Mouse (Mus musculus): ENCODE measurements around the gene Aff1. TPM values are rescaled to one million over a fixed set of nuclear protein-coding genes. Genes with fewer than 3 reads are reported as not detected.
A peak's percentile ranks its signal among the peaks of the same experiment; 100 is the strongest.

Gene Aff1
- total RNA-seq, 2 experiments from 2014 or later: 28.2 to 32.7 TPM

- DNase-seq: peak; percentile 34
These were observed 967 bp downstream of the Aff1 start for GRCm38 (mm10) chr5:103693041-103693641.

- no peak for DNase-seq
These were observed 1.9 kb downstream of the Aff1 start for GRCm38 (mm10) chr5:103694094-103694493.

DNA sequence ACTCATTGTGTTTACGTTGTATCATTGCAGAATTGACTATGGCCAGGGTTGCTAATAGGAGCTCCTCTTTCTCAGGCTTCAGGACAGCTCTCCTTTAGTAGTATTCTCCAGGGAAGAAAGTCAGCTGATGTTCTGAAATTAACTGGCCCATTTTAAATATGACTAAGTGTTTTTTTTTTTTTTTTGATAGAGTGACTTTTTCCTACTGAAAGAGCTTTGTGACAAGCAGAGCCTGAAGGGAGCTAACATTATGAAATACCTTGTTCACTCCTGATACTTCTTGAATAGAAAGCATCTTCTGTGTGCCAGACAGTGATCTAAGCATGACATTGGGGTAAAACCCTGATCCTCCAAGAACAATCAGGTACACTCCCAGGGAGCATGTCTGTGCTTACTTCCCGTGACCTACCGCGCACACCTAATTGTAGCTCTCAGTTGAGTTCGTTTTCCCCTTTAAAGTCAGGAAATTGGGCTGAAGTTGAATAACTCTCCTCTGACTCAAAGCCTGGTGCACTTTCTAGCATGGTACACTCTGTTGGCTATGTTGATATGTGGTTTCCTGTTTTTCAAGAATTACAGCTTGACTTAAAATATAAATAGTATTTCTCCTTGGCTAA lies 5.8 kb downstream of the Aff1 start:
- no peak for DNase-seq

- DNase-seq: no peak
These were observed 6.4 kb downstream of the Aff1 start for GRCm38 (mm10) chr5:103698577-103698976.

DNA sequence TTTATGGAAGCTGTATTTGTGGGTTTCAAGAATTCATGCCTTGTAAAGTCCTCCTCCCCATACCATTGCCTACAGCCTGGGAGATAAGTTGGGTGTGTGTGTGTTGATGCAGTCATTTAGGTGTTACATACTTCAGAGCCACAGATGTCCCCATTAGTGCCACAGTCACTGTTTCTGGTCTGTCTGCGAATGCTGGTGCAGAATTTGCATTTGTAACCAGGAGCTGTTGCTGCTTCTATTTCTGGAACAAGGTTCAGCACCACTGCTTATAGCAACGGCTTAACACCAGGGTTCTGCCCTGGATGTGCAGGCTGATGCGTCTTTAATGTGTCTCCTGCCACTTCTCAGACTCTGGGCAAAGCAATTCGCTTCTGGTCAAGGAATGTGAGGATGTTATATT lies 7.4 kb downstream of the Aff1 start:
- DNase-seq: no peak

DNA sequence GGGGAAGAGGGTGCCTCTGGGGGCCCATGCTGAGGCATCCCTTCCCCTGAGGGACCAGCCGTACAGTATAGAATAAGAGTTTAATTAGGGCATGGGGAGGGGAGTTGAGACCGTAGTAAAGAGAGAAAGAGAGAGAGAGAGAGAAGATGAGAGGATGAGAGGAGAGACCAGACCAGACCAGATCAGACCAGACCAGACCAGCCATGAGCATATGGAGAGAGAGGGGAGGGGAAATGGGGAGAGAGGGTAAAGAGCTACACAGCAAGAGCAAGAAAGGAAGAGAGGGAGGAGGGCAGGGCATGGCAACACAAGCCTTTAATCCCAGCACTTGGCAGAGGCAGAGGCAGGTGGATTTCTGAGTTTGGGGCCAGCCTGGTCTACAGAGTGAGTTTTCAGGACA lies 8.5 kb downstream of the Aff1 start:
- DNase-seq: no peak

- DNase-seq: no peak
These were observed 9.3 kb downstream of the Aff1 start for GRCm38 (mm10) chr5:103701466-103701865.

GRCm38 (mm10) chr5:103702527-103702926 lies 10.4 kb downstream of the Aff1 start:
- DNase-seq: no peak

- no peak for DNase-seq
These were observed 13.2 kb downstream of the Aff1 start for GRCm38 (mm10) chr5:103705331-103705730.

GRCm38 (mm10) chr5:103705874-103706273 lies 13.7 kb downstream of the Aff1 start:
- no peak for DNase-seq

- no peak for DNase-seq
These were observed 16.9 kb downstream of the Aff1 start for GRCm38 (mm10) chr5:103709044-103709443.

- no peak for DNase-seq
These were observed 19.7 kb downstream of the Aff1 start for GRCm38 (mm10) chr5:103711886-103712285.

GRCm38 (mm10) chr5:103713422-103713821 lies 21.2 kb downstream of the Aff1 start:
- DNase-seq: no peak

GRCm38 (mm10) chr5:103714943-103715342 lies 22.8 kb downstream of the Aff1 start:
- DNase-seq: no peak

- no peak for DNase-seq
These were observed 24.7 kb downstream of the Aff1 start for GRCm38 (mm10) chr5:103716824-103717342.

- no peak for DNase-seq
These were observed 27.0 kb downstream of the Aff1 start for GRCm38 (mm10) chr5:103719131-103719530.

DNA sequence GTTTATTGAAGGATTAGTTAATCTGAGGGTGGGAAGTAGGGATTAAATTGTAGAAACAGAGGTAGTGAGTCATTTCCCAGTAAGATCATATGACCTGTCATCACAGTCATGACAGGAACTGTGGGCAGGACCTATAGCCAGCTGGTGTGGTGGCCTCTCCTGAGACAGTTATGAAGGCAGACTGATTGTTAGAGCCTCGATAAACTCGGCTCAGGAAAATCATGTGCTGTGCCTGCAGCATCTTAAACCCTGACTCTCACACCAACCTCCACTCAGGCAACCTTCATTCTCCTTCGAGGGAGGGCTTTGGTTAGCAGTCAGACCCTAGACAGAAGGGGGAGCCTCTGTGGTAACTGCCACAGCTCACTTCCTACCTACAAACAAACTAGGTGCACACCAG lies 27.7 kb downstream of the Aff1 start:
- DNase-seq: no peak

GRCm38 (mm10) chr5:103720967-103721366 lies 28.8 kb downstream of the Aff1 start:
- no peak for DNase-seq

- no peak for DNase-seq
These were observed 29.3 kb downstream of the Aff1 start for GRCm38 (mm10) chr5:103721490-103721889.

GRCm38 (mm10) chr5:103722721-103723120 lies 30.5 kb downstream of the Aff1 start:
- no peak for DNase-seq

DNA sequence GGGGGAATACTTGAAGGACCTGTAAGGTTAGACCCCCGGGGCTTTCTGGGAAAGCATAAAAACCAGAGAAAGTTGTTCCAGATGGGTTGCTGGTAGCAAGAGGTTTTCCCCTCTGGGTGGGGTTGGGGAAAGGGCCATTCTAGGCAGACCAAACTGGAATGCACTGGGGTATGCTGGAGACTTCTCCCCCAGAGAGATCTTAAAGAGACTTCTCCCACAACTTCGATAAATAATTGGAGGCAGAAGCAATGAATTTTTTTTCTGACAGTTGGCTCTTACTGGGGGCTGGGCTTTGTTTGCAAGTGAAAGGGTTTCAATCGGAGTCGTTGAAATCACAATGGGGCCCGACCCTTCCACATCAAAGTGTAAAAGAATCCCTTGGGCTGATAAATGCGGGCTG lies 32.2 kb downstream of the Aff1 start:
- no peak for DNase-seq

GRCm38 (mm10) chr5:103724823-103725222 lies 32.6 kb downstream of the Aff1 start:
- DNase-seq: no peak

DNA sequence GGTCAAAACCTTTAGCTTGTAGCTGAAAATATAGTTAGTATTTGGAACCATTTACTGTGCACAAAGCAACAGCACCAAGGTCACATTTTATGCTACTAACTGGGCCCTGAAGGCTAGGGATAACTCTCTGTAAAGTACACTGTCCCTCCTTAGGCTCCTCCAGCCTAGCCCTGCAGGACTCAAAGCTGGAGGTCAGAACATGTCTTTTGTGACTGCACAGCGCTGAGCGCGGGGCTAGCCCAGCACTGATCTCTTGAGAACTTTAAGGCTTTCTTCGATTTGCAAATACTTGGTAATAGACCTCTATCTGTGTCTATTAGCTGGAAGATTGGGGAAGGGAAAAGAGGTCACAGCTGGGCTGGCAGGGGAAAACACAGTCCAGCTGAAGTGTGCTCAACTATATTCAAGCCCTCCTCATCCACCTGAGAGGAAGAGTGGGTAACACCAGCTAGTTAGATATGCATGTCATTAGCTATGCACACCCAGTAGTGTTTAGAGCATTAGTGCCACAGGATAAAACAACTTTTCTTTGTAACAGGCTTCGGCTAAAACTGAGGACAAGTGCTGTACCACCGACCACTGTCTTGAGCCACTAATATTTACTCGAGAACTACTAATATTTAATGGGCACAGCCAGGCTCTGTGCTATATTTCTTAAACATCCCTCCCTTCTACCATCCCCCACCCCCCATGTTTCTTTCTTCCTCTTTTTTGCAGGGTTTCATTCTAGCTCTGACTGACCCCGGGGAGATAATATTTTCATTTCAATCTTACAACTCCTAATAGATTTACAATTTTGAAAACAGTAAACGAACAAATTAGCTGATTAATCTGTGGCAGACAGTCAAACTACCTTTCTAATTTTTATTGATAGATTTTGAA lies 33.3 kb downstream of the Aff1 start:
- no peak for DNase-seq
